29 mouse cellular contexts compared by ENCODE assay signal in the genomic region with DNA sequence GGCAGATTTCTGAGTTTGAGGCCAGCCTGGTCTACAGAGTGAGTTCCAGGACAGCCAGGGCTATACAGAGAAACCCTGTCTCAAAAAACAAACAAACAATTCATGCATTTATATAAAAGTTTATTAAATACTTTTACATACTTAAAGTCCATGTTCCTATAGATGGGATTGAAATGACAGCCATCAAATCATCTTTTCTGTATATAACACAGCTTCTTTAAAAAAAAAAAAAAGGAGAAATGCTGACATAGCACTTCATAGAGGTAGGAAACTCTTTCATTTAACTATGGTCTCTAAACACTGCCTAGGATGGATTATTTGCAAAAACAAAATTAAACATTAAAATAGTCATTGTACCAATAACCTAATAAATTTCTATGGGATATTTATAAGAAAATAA. TPM values are rescaled to one million over a fixed set of nuclear protein-coding genes. Genes with fewer than 3 reads are reported as not detected.
"Had no signal": no experiment of that assay in that cellular context is flagged by ENCODE, and none has a peak within 500 bp of the region (broad histone marks: within the 10 kb centered on the region; RNA-seq: fewer than 3 reads in every experiment).

No protein-coding gene starts in this region.

- H3K4me3 ChIP-seq: embryonic facial prominence, embryonic 12.5 days; embryonic facial prominence, embryonic 13.5 days; embryonic facial prominence, embryonic 15.5 days; erythroblast, embryonic 14.5 days; forebrain, embryonic 10.5 days; forebrain, embryonic 12.5 days; forebrain, embryonic 13.5 days; forebrain, embryonic 15.5 days; gastrocnemius, adult 2 months; heart, adult 2 months; heart, embryonic 10.5 days had no signal

- H3K9me3 ChIP-seq: forebrain, embryonic 13.5 days; forebrain, embryonic 15.5 days; heart, embryonic 10.5 days had no signal

- H3K27ac ChIP-seq: embryonic facial prominence, embryonic 12.5 days; embryonic facial prominence, embryonic 13.5 days; embryonic facial prominence, embryonic 15.5 days; forebrain, embryonic 10.5 days; forebrain, embryonic 12.5 days; forebrain, embryonic 13.5 days; forebrain, embryonic 15.5 days; gastrocnemius, adult 2 months; heart, adult 2 months; heart, embryonic 10.5 days had no signal

- DNase-seq: cerebellum, adult 9-10 months; cerebellum, adult 9-11 months; cerebellum, postnatal 10 days; cerebellum, postnatal 14 days; cerebellum, postnatal 25 days; cerebellum, postnatal 36 days; embryo, embryonic 11 days; forebrain, postnatal 0 days; gastrocnemius, adult 2 months; gastrocnemius, postnatal 10 days; gastrocnemius, postnatal 25 days; gastrocnemius, postnatal 36 days; heart, adult 18-20 months; heart, adult 2 months had no signal

- H3K36me3 ChIP-seq: embryonic facial prominence, embryonic 12.5 days; embryonic facial prominence, embryonic 13.5 days; embryonic facial prominence, embryonic 15.5 days; forebrain, embryonic 10.5 days; forebrain, embryonic 12.5 days; forebrain, embryonic 15.5 days; heart, embryonic 10.5 days had no signal

- H3K4me2 ChIP-seq: embryonic facial prominence, embryonic 12.5 days; embryonic facial prominence, embryonic 13.5 days; embryonic facial prominence, embryonic 15.5 days; forebrain, embryonic 12.5 days; forebrain, embryonic 13.5 days; forebrain, embryonic 15.5 days had no signal

- H3K4me1 ChIP-seq: embryonic facial prominence, embryonic 12.5 days; embryonic facial prominence, embryonic 15.5 days; forebrain, embryonic 10.5 days; forebrain, embryonic 12.5 days; forebrain, embryonic 13.5 days; forebrain, embryonic 15.5 days; heart, embryonic 10.5 days had no signal

- H3K9ac ChIP-seq: embryonic facial prominence, embryonic 12.5 days; embryonic facial prominence, embryonic 13.5 days; embryonic facial prominence, embryonic 15.5 days; forebrain, embryonic 12.5 days; forebrain, embryonic 13.5 days; forebrain, embryonic 15.5 days; forebrain, postnatal 0 days had no signal

- ATAC-seq: forebrain, embryonic 13.5 days; forebrain, embryonic 14.5 days; forebrain, embryonic 15.5 days; forebrain, embryonic 16.5 days; forebrain, postnatal 0 days had no signal

- H3K27me3 ChIP-seq: embryonic facial prominence, embryonic 12.5 days; embryonic facial prominence, embryonic 13.5 days; embryonic facial prominence, embryonic 15.5 days; forebrain, embryonic 12.5 days; forebrain, embryonic 13.5 days; forebrain, embryonic 15.5 days had no signal

RNA-seq across cellular contexts. Expression of gene Gm10320, which starts 43.1 kb away (rescaled TPM):
- total RNA-seq: forebrain, postnatal 0 days; gastrocnemius, adult 18-20 months; gastrocnemius, adult 2 months; gastrocnemius, adult 8-10 months; gastrocnemius, postnatal 10 days; gastrocnemius, postnatal 25 days; gastrocnemius, postnatal 36 days; gastrocnemius, postnatal 4 days; heart, adult 18-20 months; heart, adult 2 months; heart, adult 8-10 months had no signal
